Mouse (Mus musculus): ENCODE data around the gene Pls1. TPM values are rescaled to one million over a fixed set of nuclear protein-coding genes. Genes with fewer than 3 reads are reported as not detected.
A peak's percentile ranks its signal among the peaks of the same experiment; 100 is the strongest.

Gene Pls1
- total and polyA plus RNA-seq, 2 experiments from 2014 or later = 0.11 TPM; not detected in 1

GRCm38 (mm10) chr9:95815015-95815673 is 30.0 kb downstream of the Pls1 start:
- WGBS = 74% methylated on average over 11 of the region's 11 CpGs
- H3K27ac ChIP-seq (ENCODE audit: low read depth) = no peak overlapping the region
- no peaks in the 10 kb centered on the region for H3K27me3 ChIP-seq (ENCODE audit: control insufficient read depth, insufficient read depth, low read length)
- no peak overlapping the region for H3K9ac ChIP-seq (replicated peaks; ENCODE audit: low read depth, low read length)
- H3K4me1 ChIP-seq (ENCODE audit: control insufficient read depth, insufficient read depth) = no peaks in the 10 kb centered on the region
- ATAC-seq (ENCODE audit: insufficient read depth, low read depth) (no peak), DNase-seq (ENCODE audit: low spot score) (no peak)
- TF ChIP-seq EP300 (IDR thresholded peaks at IDR 0.05; ENCODE audit: low read depth) (no peak), CTCF (IDR thresholded peaks at IDR 0.05; ENCODE audit: low read depth) (no peak)
- H3K4me3 ChIP-seq (ENCODE audit: low read depth, low read length) = no peak overlapping the region
- H3K9me3 ChIP-seq (replicated peaks; ENCODE audit: control insufficient read depth, low read length) = no peaks in the 10 kb centered on the region
- H3K36me3 ChIP-seq (replicated peaks; ENCODE audit: control insufficient read depth, insufficient read depth, low read length) = no peaks in the 10 kb centered on the region
- no peak overlapping the region for H3K4me2 ChIP-seq (ENCODE audit: low read depth, low read length)

- ATAC-seq (ENCODE audit: insufficient read depth, low read depth) = no peak
- WGBS = 73% methylated on average over 20 of the region's 20 CpGs
- no peak for DNase-seq (ENCODE audit: low spot score)
- TF ChIP-seq CTCF (IDR thresholded peaks at IDR 0.05; ENCODE audit: low read depth) (no peak), EP300 (IDR thresholded peaks at IDR 0.05; ENCODE audit: low read depth) (no peak)
- H3K27me3 ChIP-seq (ENCODE audit: control insufficient read depth, insufficient read depth, low read length) = no peaks in the 10 kb centered on the region
- no peak overlapping the region for H3K27ac ChIP-seq (ENCODE audit: low read depth)
- H3K4me2 ChIP-seq (ENCODE audit: low read depth, low read length) = no peak overlapping the region
- no peaks in the 10 kb centered on the region for H3K36me3 ChIP-seq (replicated peaks; ENCODE audit: control insufficient read depth, insufficient read depth, low read length)
- no peak overlapping the region for H3K4me3 ChIP-seq (ENCODE audit: low read depth, low read length)
- no peaks in the 10 kb centered on the region for H3K9me3 ChIP-seq (replicated peaks; ENCODE audit: control insufficient read depth, low read length)
- no peaks in the 10 kb centered on the region for H3K4me1 ChIP-seq (ENCODE audit: control insufficient read depth, insufficient read depth)
- no peak overlapping the region for H3K9ac ChIP-seq (replicated peaks; ENCODE audit: low read depth, low read length)
Observed at GRCm38 (mm10) chr9:95813721-95814531, 31.2 kb downstream of the Pls1 start.

DNA sequence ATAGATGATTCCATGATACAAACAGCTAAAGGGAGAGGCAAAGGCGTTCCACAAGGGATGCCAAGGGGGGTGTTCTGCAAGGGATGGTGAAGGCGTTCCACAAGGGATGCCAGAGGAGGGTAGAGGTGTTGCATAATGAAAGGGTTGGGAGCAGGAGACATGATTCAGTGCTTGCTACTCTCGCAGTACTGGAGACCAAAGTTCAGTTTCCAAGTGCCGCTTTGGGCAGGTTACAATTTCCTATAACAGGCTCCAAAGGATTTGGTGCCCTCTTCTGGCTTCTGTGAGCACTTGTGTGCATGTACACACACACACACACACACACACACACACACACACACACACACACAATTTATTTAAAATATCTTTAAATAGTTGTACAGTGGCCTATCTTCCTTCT is 33.3 kb downstream of the Pls1 start:
- Histone ChIP-seq H3K4me1 (ENCODE audit: control insufficient read depth, insufficient read depth) (no peaks in the 10 kb centered on the region), H3K9me3 (replicated peaks; ENCODE audit: control insufficient read depth, low read length) (no peaks in the 10 kb centered on the region), H3K36me3 (replicated peaks; ENCODE audit: control insufficient read depth, insufficient read depth, low read length) (no peaks in the 10 kb centered on the region), H3K27me3 (ENCODE audit: control insufficient read depth, insufficient read depth, low read length) (no peaks in the 10 kb centered on the region), H3K27ac (ENCODE audit: low read depth) (no peak overlapping the region), H3K4me3 (ENCODE audit: low read depth, low read length) (no peak overlapping the region), H3K9ac (replicated peaks; ENCODE audit: low read depth, low read length) (no peak overlapping the region), H3K4me2 (ENCODE audit: low read depth, low read length) (no peak overlapping the region)
- ATAC-seq (ENCODE audit: insufficient read depth, low read depth) = no peak
- TF ChIP-seq CTCF (IDR thresholded peaks at IDR 0.05; ENCODE audit: low read depth) (no peak), EP300 (IDR thresholded peaks at IDR 0.05; ENCODE audit: low read depth) (no peak)
- WGBS = 93% methylated on average over 4 of the region's 4 CpGs
- no peak for DNase-seq (ENCODE audit: low spot score)

- TF ChIP-seq EP300 (IDR thresholded peaks at IDR 0.05; ENCODE audit: low read depth) (no peak), CTCF (IDR thresholded peaks at IDR 0.05; ENCODE audit: low read depth) (no peak)
- Histone ChIP-seq H3K4me2 (ENCODE audit: low read depth, low read length) (no peak overlapping the region), H3K9me3 (replicated peaks; ENCODE audit: control insufficient read depth, low read length) (no peaks in the 10 kb centered on the region), H3K27me3 (ENCODE audit: control insufficient read depth, insufficient read depth, low read length) (no peaks in the 10 kb centered on the region), H3K4me1 (ENCODE audit: control insufficient read depth, insufficient read depth) (no peaks in the 10 kb centered on the region), H3K9ac (replicated peaks; ENCODE audit: low read depth, low read length) (no peak overlapping the region), H3K36me3 (replicated peaks; ENCODE audit: control insufficient read depth, insufficient read depth, low read length) (no peaks in the 10 kb centered on the region), H3K27ac (ENCODE audit: low read depth) (no peak overlapping the region), H3K4me3 (ENCODE audit: low read depth, low read length) (no peak overlapping the region)
- WGBS = 67% methylated on average over 4 of the region's 4 CpGs
- DNase-seq (ENCODE audit: low spot score) = no peak
- no peak for ATAC-seq (ENCODE audit: insufficient read depth, low read depth)
Observed at GRCm38 (mm10) chr9:95809596-95809995, 35.5 kb downstream of the Pls1 start.

GRCm38 (mm10) chr9:95805449-95805848 is 39.7 kb downstream of the Pls1 start:
- Histone ChIP-seq H3K4me1 (ENCODE audit: control insufficient read depth, insufficient read depth) (no peaks in the 10 kb centered on the region), H3K27ac (ENCODE audit: low read depth) (no peak overlapping the region), H3K9me3 (replicated peaks; ENCODE audit: control insufficient read depth, low read length) (no peaks in the 10 kb centered on the region), H3K4me2 (ENCODE audit: low read depth, low read length) (peak overlapping the region; percentile 30), H3K36me3 (replicated peaks; ENCODE audit: control insufficient read depth, insufficient read depth, low read length) (no peaks in the 10 kb centered on the region), H3K4me3 (ENCODE audit: low read depth, low read length) (no peak overlapping the region), H3K9ac (replicated peaks; ENCODE audit: low read depth, low read length) (no peak overlapping the region), H3K27me3 (ENCODE audit: control insufficient read depth, insufficient read depth, low read length) (no peaks in the 10 kb centered on the region)
- TF ChIP-seq CTCF (IDR thresholded peaks at IDR 0.05; ENCODE audit: low read depth) (no peak), EP300 (IDR thresholded peaks at IDR 0.05; ENCODE audit: low read depth) (no peak)
- DNase-seq (ENCODE audit: low spot score) (peak; percentile 61), ATAC-seq (ENCODE audit: insufficient read depth, low read depth) (peak; percentile 58)
- 36% methylated on average over 12 of the region's 12 CpGs for WGBS
